Mouse (Mus musculus) stomach, postnatal 0 days (tissue): Measurements from ENCODE around the gene Adcy1.

Source experiments
- CTCF ChIP-seq: IDR thresholded peaks from 2 replicates; pipeline ENCODE4 v1.5.1; 2016; ENCODE audit warnings: antibody characterized with exemption, low read depth, mild to moderate bottlenecking, moderate library complexity
- EP300 ChIP-seq: optimal IDR thresholded peaks from 2 replicates; pipeline ENCODE3; 2016; ENCODE audit warnings: antibody characterized with exemption

- TF ChIP-seq CTCF, result no peak
- no peak for TF ChIP-seq EP300
These were observed 134.2 kb downstream of the Adcy1 start, which contains the start of gene Igfbp1 for GRCm38 (mm10) chr11:7197491-7197941.
